Mouse (Mus musculus) heart, embryonic 14.5 days (tissue): Measurements from ENCODE around the gene Atrnl1. TPM values are rescaled to one million over a fixed set of nuclear protein-coding genes. Genes with fewer than 3 reads are reported as not detected.

Source experiments
- ATAC-seq: fragments of 200-750 bp; cut with Nextera tagmentation; 2 replicates; pipeline ENCODE4 v1.8.0; 2017; ENCODE audit warnings: low read depth, moderate TSS enrichment; ENCODE audit not compliant: insufficient number of reproducible peaks, insufficient read depth, low FRiP score
- H3K27ac ChIP-seq, 2 experiments: fragments of 200-500 bp in 1 of 2; fragments of 300-500 bp in 1 of 2; sonication (generic) in 1 of 2; replicated peaks in 1 of 2; 2 replicates each; pipeline ENCODE4 v1.5.1; 2012 to 2014; ENCODE audit warnings: low read depth in 2 of 2, low read length in 2 of 2, control low read depth in 1 of 2, mild to moderate bottlenecking in 1 of 2, mixed read lengths in 1 of 2; ENCODE audit not compliant: control insufficient read depth in 1 of 2, insufficient read depth in 1 of 2
- H3K27me3 ChIP-seq: fragments of 300-500 bp; sonication (generic); 2 replicates; pipeline ENCODE4 v1.6.1; 2014; ENCODE audit warnings: mild to moderate bottlenecking, low read length, control low read depth; ENCODE audit not compliant: control insufficient read depth, insufficient read depth
- H3K36me3 ChIP-seq: fragments of 300-500 bp; sonication (generic); 2 replicates; pipeline ENCODE4 v1.6.1; 2014; ENCODE audit warnings: mild to moderate bottlenecking, control low read depth, low read length, mixed read lengths; ENCODE audit not compliant: control insufficient read depth, insufficient read depth
- H3K4me1 ChIP-seq, 2 experiments: fragments of 200-500 bp in 1 of 2; fragments of 300-500 bp in 1 of 2; sonication (generic) in 1 of 2; 2 replicates each; pipeline ENCODE4 v1.6.1; 2012 to 2014; ENCODE audit warnings: low read length in 2 of 2, control low read depth in 1 of 2, mixed read lengths in 1 of 2; ENCODE audit not compliant: control insufficient read depth in 2 of 2, insufficient read depth in 2 of 2
- H3K4me2 ChIP-seq: fragments of 300-500 bp; sonication (generic); 2 replicates; pipeline ENCODE4 v1.6.1; 2014; ENCODE audit warnings: mild to moderate bottlenecking, low read length
- H3K4me3 ChIP-seq, 2 experiments: fragments of 200-500 bp in 1 of 2; fragments of 300-500 bp in 1 of 2; sonication (generic) in 1 of 2; 2 replicates each; pipeline ENCODE4 v1.5.1; 2012 to 2014; ENCODE audit warnings: low read length in 2 of 2, mild to moderate bottlenecking in 2 of 2, control low read depth in 1 of 2, low read depth in 1 of 2, moderate library complexity in 1 of 2; ENCODE audit not compliant: control insufficient read depth in 1 of 2, insufficient read depth in 1 of 2
- H3K9ac ChIP-seq: fragments of 300-500 bp; sonication (generic); 2 replicates; pipeline ENCODE4 v1.6.1; 2014; ENCODE audit warnings: mild to moderate bottlenecking, low read length
- H3K9me3 ChIP-seq: fragments of 300-500 bp; sonication (generic); 2 replicates; pipeline ENCODE4 v1.6.1; 2016; ENCODE audit warnings: low read length, control low read depth; ENCODE audit not compliant: control insufficient read depth
- WGBS: fragments of 180-500 bp; shearing (Covaris S2); extraction: QIAGEN DNeasy Blood & Tissue Kit; methylation state at CpG from one replicate; pipeline ENCODE4 v1.1.7; 2014; 5-methylcytosine and 5-hydroxymethylcytosine counted together
- polyA plus RNA-seq: library from polyadenylated mRNA; unstranded; fragments of >200 nt; fragmentation: Nextera tagmentation; extraction: Ambion mirVana; gene quantifications from 2 replicates; pipeline ENCODE4 v1.2.1, GENCODE M21; 2014

Gene Atrnl1
- polyA plus RNA-seq, 1 experiment from 2014 or later = 4.2 TPM

DNA sequence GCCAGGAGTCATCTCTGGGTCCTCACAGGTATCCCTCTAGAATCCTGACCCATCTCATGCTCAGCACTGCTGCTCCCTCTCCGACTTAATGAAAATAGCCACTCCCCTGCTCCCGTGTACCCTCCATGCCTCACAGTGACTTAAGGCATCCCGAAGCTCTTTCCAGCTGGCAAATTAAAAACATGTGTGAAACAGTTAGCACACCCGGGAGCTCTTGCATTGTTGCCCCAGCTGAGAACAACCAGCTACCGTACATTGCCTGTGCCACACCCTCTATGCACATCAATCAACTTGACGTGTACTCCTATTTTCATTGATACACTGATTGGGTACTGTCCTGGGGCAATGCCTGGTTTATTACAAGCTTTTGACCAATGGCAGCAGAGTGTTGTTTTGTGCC is 510.8 kb downstream of the Atrnl1 start:
- Histone ChIP-seq H3K4me2 (no peak overlapping the region), H3K9ac (no peak overlapping the region), H3K27ac (no peak overlapping the region), H3K36me3 (no peaks in the 10 kb centered on the region), H3K9me3 (no peaks in the 10 kb centered on the region), H3K27me3 (no peaks in the 10 kb centered on the region), H3K4me1 (peaks cover 0 to 5% of the 10 kb centered on the region in 2 experiments; a peak in 2 of 4 replicates), H3K4me3 (no peak overlapping the region)
- no peak for ATAC-seq
- 82% methylated on average over 6 of the region's 6 CpGs for WGBS

DNA sequence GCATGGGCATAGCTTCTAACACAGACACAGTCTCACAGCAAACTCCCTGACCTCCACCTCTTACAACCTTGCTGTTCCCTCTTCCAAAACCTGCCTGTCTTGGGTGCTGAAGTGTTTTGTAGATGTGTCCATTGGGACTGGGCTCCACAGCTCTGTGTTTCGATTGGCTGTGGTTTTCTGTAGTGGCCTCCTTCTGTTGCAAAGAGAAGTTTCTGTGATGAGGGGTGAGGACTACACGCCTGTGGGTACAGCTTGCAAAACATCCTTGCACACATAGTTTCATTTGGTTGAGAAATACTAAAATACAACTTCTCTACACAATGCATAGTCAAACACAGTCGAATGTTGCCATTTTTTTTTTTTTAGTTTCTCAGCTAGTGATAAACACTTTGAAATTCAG is 512.8 kb downstream of the Atrnl1 start:
- H3K4me2 ChIP-seq = no peak overlapping the region
- H3K4me3 ChIP-seq = no peak overlapping the region
- no peak overlapping the region for H3K9ac ChIP-seq
- H3K4me1 ChIP-seq = peaks cover 0 to 5% of the 10 kb centered on the region in 2 experiments; a peak in 2 of 4 replicates
- no peak overlapping the region for H3K27ac ChIP-seq
- H3K9me3 ChIP-seq = no peaks in the 10 kb centered on the region
- 85% methylated on average over 3 of the region's 3 CpGs for WGBS
- no peaks in the 10 kb centered on the region for H3K27me3 ChIP-seq
- H3K36me3 ChIP-seq = no peaks in the 10 kb centered on the region
- no peak for ATAC-seq

DNA sequence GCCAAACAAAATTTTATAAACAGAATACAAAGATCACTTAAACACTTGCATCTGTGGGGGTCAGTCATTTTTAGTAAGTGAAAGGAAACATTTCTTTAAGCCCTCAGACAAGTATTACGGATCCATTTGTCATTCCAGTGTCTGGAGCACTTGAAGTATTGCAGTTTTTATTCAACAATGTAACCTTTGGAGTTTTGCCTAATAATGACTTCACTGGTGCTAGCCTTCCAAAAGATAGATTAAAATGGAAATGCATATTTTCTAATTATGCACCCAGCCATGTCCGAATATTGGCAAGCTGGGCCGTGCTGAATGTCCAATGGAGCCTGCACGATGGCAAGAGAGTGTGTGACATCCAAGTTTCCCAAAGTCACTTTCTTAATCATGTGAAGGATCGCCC is 513.7 kb downstream of the Atrnl1 start:
- Histone ChIP-seq H3K9ac (no peak overlapping the region), H3K4me1 (peaks cover 0 to 5% of the 10 kb centered on the region in 2 experiments; a peak in 2 of 4 replicates), H3K27me3 (no peaks in the 10 kb centered on the region), H3K36me3 (no peaks in the 10 kb centered on the region), H3K27ac (no peak overlapping the region), H3K4me3 (no peak overlapping the region), H3K4me2 (no peak overlapping the region), H3K9me3 (peaks cover 1% of the 10 kb centered on the region; the same call in 1 of the 2 replicates)
- no peak for ATAC-seq
- WGBS = 84% methylated on average over 5 of the region's 5 CpGs

DNA sequence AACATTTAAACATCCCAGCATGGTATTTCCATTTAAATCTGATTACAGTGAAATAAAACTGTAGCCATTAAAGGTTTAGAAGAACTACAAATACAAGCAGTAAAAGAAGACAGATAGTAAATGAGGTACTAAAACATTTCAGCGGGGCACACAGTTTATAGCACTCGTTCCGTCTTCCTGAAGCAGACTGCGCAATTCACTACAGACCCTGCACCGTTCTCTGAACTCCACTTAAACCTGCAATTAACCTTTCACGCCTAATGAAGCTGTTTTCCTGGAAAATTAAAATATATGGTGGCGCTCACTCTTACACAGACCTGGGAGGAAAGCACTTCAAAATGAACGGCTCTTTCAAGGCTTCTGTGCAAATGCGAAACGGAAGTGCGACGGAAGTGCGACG is 514.2 kb downstream of the Atrnl1 start:
- WGBS = 92% methylated on average over 14 of the region's 14 CpGs
- no peaks in the 10 kb centered on the region for H3K27me3 ChIP-seq
- H3K4me1 ChIP-seq = peaks cover 0 to 5% of the 10 kb centered on the region in 2 experiments; a peak in 2 of 4 replicates
- no peak overlapping the region for H3K4me3 ChIP-seq
- no peak overlapping the region for H3K4me2 ChIP-seq
- no peak for ATAC-seq
- no peaks in the 10 kb centered on the region for H3K36me3 ChIP-seq
- H3K27ac ChIP-seq = no peak overlapping the region
- H3K9me3 ChIP-seq = peaks cover 5% of the 10 kb centered on the region
- H3K9ac ChIP-seq = no peak overlapping the region

DNA sequence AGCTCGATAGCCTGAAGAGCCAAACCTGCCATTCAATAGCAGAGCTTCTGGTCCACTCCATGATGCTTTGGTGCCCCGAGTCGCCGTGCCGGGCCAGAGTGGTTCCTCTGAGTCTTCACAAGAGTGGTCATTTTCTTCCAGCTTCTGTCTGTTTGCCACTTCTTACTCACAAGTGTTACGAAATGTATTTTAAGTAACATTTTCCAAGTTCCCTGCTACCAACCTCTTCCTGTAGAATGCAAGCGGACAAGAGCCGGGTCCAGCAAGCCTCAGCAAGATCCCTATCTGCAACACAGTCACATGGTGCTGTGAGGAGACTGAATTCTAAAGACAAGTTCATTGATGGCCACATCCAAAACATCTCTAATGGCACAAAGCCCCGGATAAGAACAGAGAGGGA is 521.1 kb downstream of the Atrnl1 start:
- no peak overlapping the region for H3K9ac ChIP-seq
- H3K27ac ChIP-seq = no peak overlapping the region
- no peaks in the 10 kb centered on the region for H3K4me1 ChIP-seq
- peaks cover 5% of the 10 kb centered on the region for H3K9me3 ChIP-seq
- no peaks in the 10 kb centered on the region for H3K36me3 ChIP-seq
- ATAC-seq = no peak
- 88% methylated on average over 9 of the region's 9 CpGs for WGBS
- no peak overlapping the region for H3K4me2 ChIP-seq
- H3K4me3 ChIP-seq = no peak overlapping the region
- H3K27me3 ChIP-seq = no peaks in the 10 kb centered on the region

DNA sequence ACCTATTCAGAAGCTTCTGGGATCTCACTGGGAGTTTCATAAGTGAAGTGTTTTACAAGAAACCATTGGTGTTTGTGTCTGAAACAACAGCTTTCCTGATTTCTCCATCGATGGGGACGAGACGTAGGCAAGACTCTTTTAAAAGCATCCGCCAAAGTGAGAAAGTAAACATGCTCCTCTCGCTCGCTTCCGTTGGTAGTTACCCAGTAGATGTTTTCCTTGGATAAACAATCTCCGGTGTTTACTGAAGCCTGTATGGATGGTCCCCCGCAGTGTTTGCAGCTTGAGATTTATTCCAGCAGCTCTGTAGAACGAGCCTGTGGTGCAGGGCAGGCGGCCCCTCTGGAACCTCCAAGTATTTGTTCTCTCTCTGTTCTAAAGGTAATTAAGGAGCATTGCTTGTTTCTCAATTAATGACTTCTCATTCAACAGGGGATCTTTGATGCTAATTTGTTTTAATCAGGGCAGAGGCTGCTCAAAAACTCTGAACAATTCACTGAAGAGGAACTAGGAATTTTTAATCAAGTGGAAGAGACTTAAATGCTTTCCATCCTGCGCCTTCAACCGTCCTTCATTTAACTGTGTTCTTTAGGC is 529.5 kb downstream of the Atrnl1 start:
- H3K27ac ChIP-seq = no peak overlapping the region
- no peak overlapping the region for H3K4me2 ChIP-seq
- no peaks in the 10 kb centered on the region for H3K27me3 ChIP-seq
- H3K9ac ChIP-seq = no peak overlapping the region
- H3K4me1 ChIP-seq = peaks cover 0 to 4% of the 10 kb centered on the region in 2 experiments; a peak in 1 of 4 replicates
- WGBS = 48% methylated on average over 13 of the region's 13 CpGs
- ATAC-seq = no peak
- no peak overlapping the region for H3K4me3 ChIP-seq
- H3K36me3 ChIP-seq = no peaks in the 10 kb centered on the region
- H3K9me3 ChIP-seq = no peaks in the 10 kb centered on the region

DNA sequence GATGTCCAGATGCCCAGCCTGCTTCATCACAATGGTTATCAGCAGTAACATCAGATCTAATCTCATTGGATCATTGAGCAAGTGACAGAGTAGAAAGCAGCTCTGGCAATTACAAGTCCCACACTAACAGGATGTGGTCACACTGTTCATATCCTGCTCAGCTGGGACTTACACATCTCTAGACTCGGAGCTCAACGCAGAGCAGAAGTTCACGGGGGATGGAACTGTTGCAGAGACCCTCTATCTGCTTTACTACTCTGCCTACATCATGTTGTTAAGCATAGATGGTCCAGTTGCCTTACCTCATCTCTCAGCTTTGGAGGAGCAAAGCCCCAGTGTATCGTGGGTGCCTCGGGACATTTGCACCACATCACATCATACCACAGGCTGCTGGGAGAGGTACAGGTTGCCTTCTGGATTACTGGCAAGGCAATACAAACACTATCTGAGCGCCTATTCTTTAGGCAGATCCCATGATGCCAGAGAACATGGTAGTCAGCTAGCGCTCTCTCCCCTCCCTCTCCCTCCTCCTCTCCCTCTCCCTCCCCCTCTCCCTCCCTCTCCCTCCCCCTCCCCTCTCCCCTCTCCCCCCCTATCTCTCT is 533.1 kb downstream of the Atrnl1 start:
- H3K27ac ChIP-seq = no peak overlapping the region
- H3K4me2 ChIP-seq = no peak overlapping the region
- H3K9ac ChIP-seq = no peak overlapping the region
- H3K4me1 ChIP-seq = peaks cover 2 to 4% of the 10 kb centered on the region in 2 experiments; a peak in 1 of 4 replicates
- peaks cover 13% of the 10 kb centered on the region for H3K27me3 ChIP-seq
- ATAC-seq = no peak
- H3K36me3 ChIP-seq = no peaks in the 10 kb centered on the region
- no peaks in the 10 kb centered on the region for H3K9me3 ChIP-seq
- no peak overlapping the region for H3K4me3 ChIP-seq
- 88% methylated on average over 7 of the region's 7 CpGs for WGBS
